Mouse (Mus musculus) ES-E14 (cell line): ENCODE results near the gene Atxn1.

Experiments
- CHD2 ChIP-seq: IDR thresholded peaks from 2 replicates; pipeline ENCODE4 v1.6.1; 2014; ENCODE audit warnings: mild to moderate bottlenecking, low read depth, low read length, inconsistent platforms
- HCFC1 ChIP-seq: IDR thresholded peaks from 2 replicates; pipeline ENCODE4 v1.6.1; 2012; ENCODE audit warnings: low read length, inconsistent platforms, borderline replicate concordance; ENCODE audit not compliant: insufficient read depth
- MAFK ChIP-seq: IDR thresholded peaks from 2 replicates; pipeline ENCODE4 v1.6.1; 2014; ENCODE audit warnings: mild to moderate bottlenecking, low read depth, low read length, inconsistent platforms; ENCODE audit not compliant: insufficient read depth
- ZC3H11A ChIP-seq: IDR thresholded peaks from 2 replicates; pipeline ENCODE4 v1.6.1; 2012; ENCODE audit warnings: low read depth, mild to moderate bottlenecking, inconsistent platforms, low read length, borderline replicate concordance
- ZNF384 ChIP-seq: IDR thresholded peaks from 2 replicates; pipeline ENCODE4 v1.6.1; 2012; ENCODE audit warnings: low read depth, low read length, inconsistent platforms

DNA sequence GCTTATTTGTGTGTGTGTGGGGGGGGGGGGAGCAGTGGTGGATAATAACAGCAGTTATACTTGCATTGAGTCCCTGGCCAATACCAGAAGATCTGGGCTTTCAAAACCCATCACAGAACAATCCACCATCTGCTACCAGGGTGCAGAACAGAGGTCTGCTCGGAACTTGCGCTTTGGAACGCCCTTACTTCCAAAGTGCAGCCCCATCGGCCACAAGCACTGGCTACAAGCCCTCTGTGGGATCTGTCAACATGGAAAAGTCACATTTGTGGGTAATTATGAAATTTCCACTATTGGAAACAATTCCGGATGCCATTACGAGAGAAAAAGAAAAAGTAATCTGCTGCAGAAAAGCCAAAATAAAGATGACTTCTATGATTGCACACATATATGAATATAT, 25.2 kb downstream of the Atxn1 start:
- TF ChIP-seq CHD2 (no peak), ZNF384 (no peak), ZC3H11A (no peak), HCFC1 (no peak), MAFK (no peak)
